Mouse (Mus musculus) G1E-ER4 (cell line): Measurements from ENCODE around the gene Iqcf1. TPM values are rescaled to one million over a fixed set of nuclear protein-coding genes. Genes with fewer than 3 reads are reported as not detected.

Experiments
- GATA1 ChIP-seq: IDR thresholded peaks from one replicate; pipeline ENCODE4 v1.8.0; 2012; ENCODE audit warnings: low read length, inconsistent platforms
- polyA plus RNA-seq: library from polyadenylated mRNA; stranded (reverse); fragments of >175 nt; gene quantifications from 2 replicates; pipeline ENCODE4 v1.2.3, GENCODE M21; 2012

Iqcf1 gene
- polyA plus RNA-seq, 1 experiment: not detected

GRCm38 (mm10) chr9:106461641-106462429, 37.9 kb upstream of the Iqcf1 start:
- no peak for TF ChIP-seq GATA1

- TF ChIP-seq GATA1: no peak
Measured at GRCm38 (mm10) chr9:106462430-106462800, 37.4 kb upstream of the Iqcf1 start.

GRCm38 (mm10) chr9:106463122-106464063, 36.4 kb upstream of the Iqcf1 start:
- no peak for TF ChIP-seq GATA1

GRCm38 (mm10) chr9:106464751-106465541, 34.8 kb upstream of the Iqcf1 start:
- no peak for TF ChIP-seq GATA1

GRCm38 (mm10) chr9:106465571-106466200, 34.1 kb upstream of the Iqcf1 start, which contains the start of gene Gpr62:
TSS of gene Gpr62 (minus strand) at chr9:106465938.
- no peak for TF ChIP-seq GATA1

- TF ChIP-seq GATA1: no peak
Measured at GRCm38 (mm10) chr9:106466721-106467120, 33.0 kb upstream of the Iqcf1 start.

- no peak for TF ChIP-seq GATA1
Measured at GRCm38 (mm10) chr9:106467746-106468145, 32.0 kb upstream of the Iqcf1 start.

- no peak for TF ChIP-seq GATA1
Measured at GRCm38 (mm10) chr9:106469317-106469716, 30.4 kb upstream of the Iqcf1 start.

- TF ChIP-seq GATA1: no peak
Measured at GRCm38 (mm10) chr9:106469776-106470175, 30.0 kb upstream of the Iqcf1 start.

- TF ChIP-seq GATA1: no peak
Measured at GRCm38 (mm10) chr9:106470991-106471750, 28.6 kb upstream of the Iqcf1 start.

GRCm38 (mm10) chr9:106471892-106472291, 27.9 kb upstream of the Iqcf1 start:
- no peak for TF ChIP-seq GATA1

GRCm38 (mm10) chr9:106472321-106472720, 27.4 kb upstream of the Iqcf1 start:
- no peak for TF ChIP-seq GATA1

- TF ChIP-seq GATA1: no peak
Measured at GRCm38 (mm10) chr9:106473081-106473752, 26.6 kb upstream of the Iqcf1 start.

- TF ChIP-seq GATA1: no peak
Measured at GRCm38 (mm10) chr9:106473753-106474105, 26.0 kb upstream of the Iqcf1 start.
